Mouse (Mus musculus) retina, postnatal 7 days (tissue): Measurements from ENCODE around the gene Git1.

ENCODE experiments used
- DNase-seq: peaks from one replicate; pipeline ENCODE4 v3.0.0-alpha.2; 2012; ENCODE audit warnings: low read depth, low spot score

The Git1 gene

GRCm38 (mm10) chr11:77493512-77494343 lies at the start of gene Git1:
Gene Git1, plus strand, starts transcription at chr11:77493562.
- no peak for DNase-seq

GRCm38 (mm10) chr11:77444939-77445338 lies 48.4 kb upstream of the Git1 start:
- DNase-seq = no peak

GRCm38 (mm10) chr11:77446628-77447041 lies 46.7 kb upstream of the Git1 start:
- DNase-seq = peak; percentile 46

GRCm38 (mm10) chr11:77449224-77449623 lies 44.1 kb upstream of the Git1 start:
- DNase-seq = no peak

GRCm38 (mm10) chr11:77451670-77452069 lies 41.7 kb upstream of the Git1 start:
- no peak for DNase-seq

GRCm38 (mm10) chr11:77453388-77453787 lies 40.0 kb upstream of the Git1 start:
- no peak for DNase-seq

- DNase-seq = no peak
These were observed 37.4 kb upstream of the Git1 start for GRCm38 (mm10) chr11:77455770-77456510.

- no peak for DNase-seq
These were observed 36.5 kb upstream of the Git1 start for GRCm38 (mm10) chr11:77456866-77457265.

- DNase-seq = no peak
These were observed 31.5 kb upstream of the Git1 start for GRCm38 (mm10) chr11:77461856-77462255.

- DNase-seq = no peak
These were observed 30.9 kb upstream of the Git1 start, which contains the start of gene Coro6 for GRCm38 (mm10) chr11:77462283-77463100. Gene Coro6, plus strand, starts transcription at chr11:77462411.

- DNase-seq = no peak
These were observed 30.3 kb upstream of the Git1 start for GRCm38 (mm10) chr11:77463101-77463445.

- DNase-seq = no peak
These were observed 29.6 kb upstream of the Git1 start for GRCm38 (mm10) chr11:77463786-77464185.

- no peak for DNase-seq
These were observed 28.7 kb upstream of the Git1 start for GRCm38 (mm10) chr11:77464684-77465083.

GRCm38 (mm10) chr11:77465111-77465510 lies 28.3 kb upstream of the Git1 start:
- DNase-seq = no peak

- no peak for DNase-seq
These were observed 26.8 kb upstream of the Git1 start for GRCm38 (mm10) chr11:77466544-77466943.

- DNase-seq = no peak
These were observed 26.2 kb upstream of the Git1 start for GRCm38 (mm10) chr11:77467157-77467556.

- no peak for DNase-seq
These were observed 25.6 kb upstream of the Git1 start for GRCm38 (mm10) chr11:77467784-77468183.

GRCm38 (mm10) chr11:77468397-77468796 lies 25.0 kb upstream of the Git1 start:
- no peak for DNase-seq

- DNase-seq = no peak
These were observed 22.0 kb upstream of the Git1 start for GRCm38 (mm10) chr11:77471407-77471806.

GRCm38 (mm10) chr11:77472775-77473174 lies 20.6 kb upstream of the Git1 start:
- no peak for DNase-seq

- DNase-seq = no peak
These were observed 17.1 kb upstream of the Git1 start for GRCm38 (mm10) chr11:77476216-77476615.

GRCm38 (mm10) chr11:77476895-77477294 lies 16.5 kb upstream of the Git1 start:
- no peak for DNase-seq
